Mouse (Mus musculus): ENCODE data around the gene Klhdc9.

DNA sequence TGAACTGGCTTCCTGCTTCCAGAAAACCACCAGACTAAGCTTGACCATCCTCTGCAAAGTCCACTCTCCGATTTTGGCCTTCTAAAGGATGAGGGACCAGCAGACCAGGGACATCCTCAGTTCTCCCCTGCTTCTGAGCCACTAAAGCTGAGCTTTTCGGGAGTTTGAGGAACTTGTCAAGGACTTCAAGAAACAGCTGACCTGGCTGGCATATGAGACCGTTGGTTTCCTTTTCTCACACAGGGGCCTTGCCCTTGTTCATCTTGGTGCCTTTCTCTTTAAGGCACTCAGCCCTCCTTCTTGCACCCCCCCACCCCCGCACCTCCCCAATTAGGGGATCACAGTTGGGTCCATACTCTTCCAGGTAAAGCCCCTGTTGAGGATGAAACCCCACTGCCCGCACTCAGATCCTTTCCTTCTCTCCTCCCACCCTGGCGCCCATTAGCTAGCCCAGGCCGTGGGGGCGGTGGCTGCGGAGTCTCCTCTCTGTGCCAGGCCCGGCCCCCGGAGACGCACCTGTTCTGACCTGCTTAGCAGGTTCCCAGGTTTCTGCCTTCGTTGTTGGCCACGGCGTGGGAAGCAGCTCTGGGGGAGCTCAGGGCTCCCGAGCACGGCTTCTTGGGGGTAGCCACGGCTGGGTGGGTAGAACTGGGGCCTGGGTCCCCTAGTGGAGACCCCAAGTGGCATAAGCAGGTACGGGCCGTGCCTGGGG is 9.4 kb upstream of the Klhdc9 start, which contains the start of gene Nectin4:
- no peak for TF ChIP-seq CTCF (IDR thresholded peaks at IDR 0.05; ENCODE audit: extremely low read depth, insufficient read length, insufficient replicate concordance, low read depth, low read length)
- no peak for TF ChIP-seq POLR2A (IDR thresholded peaks at IDR 0.05; ENCODE audit: low read depth, low read length)

Data from small intestine, adult 2 months (tissue).